Mouse (Mus musculus): ENCODE measurements around the gene Zfp750.

DNA sequence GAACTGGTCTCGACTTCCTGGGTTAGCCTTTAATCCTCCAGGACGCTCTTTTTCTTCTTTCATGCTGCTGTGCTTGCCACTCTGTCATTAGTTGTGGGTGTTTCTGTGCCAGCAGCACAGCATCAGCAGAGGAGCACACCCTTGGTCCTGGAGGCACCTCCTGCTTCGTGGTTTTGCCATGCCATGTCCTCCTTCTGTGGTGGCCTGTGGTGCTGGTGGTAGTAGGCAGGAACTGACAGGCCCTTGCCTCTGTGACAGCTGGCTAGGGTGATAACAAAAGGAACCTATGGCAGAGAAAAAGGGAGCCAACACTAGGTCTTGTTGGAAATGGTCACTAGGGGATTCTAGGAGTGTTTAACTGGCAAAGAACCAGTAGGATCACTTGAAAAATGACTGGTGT, 10.6 kb upstream of the Zfp750 start:
- no peak for TF ChIP-seq CTCF (IDR thresholded peaks at IDR 0.05; ENCODE audit: extremely low read depth, insufficient read length, insufficient replicate concordance, low read depth, low read length)
- no peak for TF ChIP-seq POLR2A (IDR thresholded peaks at IDR 0.05; ENCODE audit: low read depth, low read length)

Data from small intestine, adult 2 months (tissue).